Mouse (Mus musculus): ENCODE data around the gene Naxd.
"Not testable (repeated sequence)": the region's sequence is repeated elsewhere in the genome, so short reads cannot be mapped to it uniquely, and the experiment has no call there.

Gene Naxd

DNA sequence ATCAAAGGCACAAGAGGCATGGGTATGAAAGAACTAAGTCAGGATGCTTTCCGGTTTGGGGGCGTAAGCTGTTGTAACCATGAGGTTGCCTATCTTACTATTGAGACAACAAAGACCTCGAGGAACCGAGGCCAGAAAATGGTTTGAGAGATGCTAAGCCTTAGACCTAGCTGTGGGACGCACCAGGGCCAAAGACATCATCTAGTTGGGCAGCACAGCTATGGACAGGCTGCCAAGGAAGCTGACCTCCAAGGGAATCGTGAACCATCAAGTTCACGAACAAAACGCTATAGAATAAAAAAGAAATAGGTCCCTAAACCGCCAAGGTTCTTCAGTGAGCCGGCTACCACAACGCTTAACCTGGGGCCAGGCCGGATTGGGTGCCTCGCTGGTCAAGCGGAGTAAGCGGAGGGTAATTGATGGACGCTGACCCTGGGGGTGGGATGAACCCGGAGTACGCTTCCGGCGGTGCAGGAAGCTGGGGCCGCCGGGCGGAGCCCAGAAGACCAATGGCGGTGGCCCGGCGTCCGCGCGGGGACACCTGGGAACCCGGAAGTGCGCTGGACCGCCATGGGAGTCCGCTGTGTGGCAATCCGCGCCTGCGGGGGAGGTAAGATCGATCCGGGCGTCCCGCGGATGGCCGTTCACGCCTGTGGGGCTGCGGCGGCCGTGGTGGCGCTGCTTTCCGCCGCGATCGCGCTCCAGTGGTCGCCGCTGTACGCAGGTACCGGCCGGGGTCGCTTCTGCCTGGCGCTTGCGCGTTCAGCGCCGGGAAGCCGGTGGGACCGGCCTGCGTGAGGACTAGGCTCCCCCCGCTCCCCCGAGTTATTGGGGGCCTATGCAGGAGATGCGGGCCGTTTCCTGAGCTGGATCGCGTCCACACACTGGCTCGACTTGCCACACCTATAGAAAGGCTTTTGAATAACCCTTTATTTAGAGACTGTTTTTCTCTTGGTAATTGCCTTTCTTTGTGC, at the start of gene Naxd:
Gene Naxd (plus strand): TSS at position 490 of the 974 bp plus-strand sequence.
- peak; percentile 82 for DNase-seq (ENCODE audit: low read depth, low spot score)

DNA sequence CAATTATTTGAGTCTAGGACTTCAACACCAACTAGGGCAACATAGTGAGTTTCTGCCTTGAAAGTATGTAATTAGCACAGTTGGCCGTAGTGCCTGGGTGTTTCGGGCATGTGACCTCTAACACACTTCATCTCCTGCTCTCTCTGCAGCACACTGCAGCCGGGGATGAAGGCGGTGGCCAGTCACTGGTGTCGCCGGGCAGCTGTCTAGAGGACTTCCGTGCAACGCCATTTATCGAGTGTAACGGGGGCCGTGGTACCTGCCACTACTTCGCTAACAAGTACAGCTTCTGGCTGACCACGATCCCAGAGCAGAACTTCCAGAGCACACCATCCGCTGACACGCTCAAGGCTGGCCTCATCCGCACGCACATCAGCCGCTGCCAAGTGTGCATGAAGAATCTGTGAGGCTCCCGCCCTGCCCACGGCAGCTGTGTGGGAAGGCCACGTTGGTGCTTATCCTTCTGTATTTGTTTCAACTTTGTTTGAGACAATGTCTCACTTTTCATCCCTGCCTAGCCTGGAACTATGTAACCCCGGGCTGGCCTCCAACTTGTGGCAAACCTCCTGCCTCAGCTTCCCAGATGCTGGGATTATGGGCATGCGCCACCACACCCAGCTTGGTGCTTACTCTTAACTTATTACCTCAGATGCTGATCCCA, 49.3 kb upstream of the Naxd start:
- no peak for DNase-seq (ENCODE audit: low read depth, low spot score)

DNA sequence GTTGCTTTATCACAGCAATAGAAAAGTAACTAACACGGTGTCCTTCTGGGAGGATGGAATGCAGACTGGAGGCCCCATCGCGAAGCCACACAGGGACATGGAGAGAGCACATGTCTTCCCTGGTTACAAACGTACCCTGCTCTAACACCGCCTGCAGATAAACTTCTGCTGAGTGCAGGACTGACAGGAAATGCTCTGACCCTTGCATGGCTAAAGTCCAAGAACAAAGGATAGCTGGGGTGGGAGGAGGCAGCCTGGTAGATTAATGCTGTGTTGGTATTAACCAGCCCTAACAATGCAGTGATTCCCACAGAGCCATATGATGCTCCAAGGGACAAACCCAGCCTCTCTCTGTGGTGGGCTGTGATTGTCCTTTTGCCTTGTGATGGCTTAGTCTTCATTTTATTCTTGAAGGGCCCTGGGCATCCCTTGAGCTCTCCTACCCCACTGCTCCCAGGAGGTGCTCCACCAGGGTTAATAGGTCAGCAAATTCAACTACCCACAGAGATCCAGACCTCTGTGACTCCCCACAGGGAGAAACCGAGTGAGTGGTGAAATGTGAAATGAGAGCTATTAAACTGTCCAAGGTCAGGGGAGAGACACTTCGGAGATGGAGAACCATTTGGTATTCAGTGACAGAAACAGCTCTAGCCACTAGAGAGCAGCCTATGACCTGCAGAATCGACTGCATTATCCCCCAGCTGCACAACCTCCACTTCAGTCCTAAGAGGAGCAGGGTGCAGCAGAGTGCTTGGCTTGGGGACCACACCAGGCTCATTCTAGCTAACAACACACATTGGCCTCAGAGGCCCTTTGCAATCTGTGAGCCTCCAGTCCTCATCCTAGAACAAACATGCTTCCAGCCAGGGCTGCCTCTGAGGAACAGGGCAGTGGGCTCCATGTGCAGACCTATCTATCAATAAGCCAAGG, 46.9 kb upstream of the Naxd start:
- peak; percentile 13 for DNase-seq (ENCODE audit: low read depth, low spot score)

DNA sequence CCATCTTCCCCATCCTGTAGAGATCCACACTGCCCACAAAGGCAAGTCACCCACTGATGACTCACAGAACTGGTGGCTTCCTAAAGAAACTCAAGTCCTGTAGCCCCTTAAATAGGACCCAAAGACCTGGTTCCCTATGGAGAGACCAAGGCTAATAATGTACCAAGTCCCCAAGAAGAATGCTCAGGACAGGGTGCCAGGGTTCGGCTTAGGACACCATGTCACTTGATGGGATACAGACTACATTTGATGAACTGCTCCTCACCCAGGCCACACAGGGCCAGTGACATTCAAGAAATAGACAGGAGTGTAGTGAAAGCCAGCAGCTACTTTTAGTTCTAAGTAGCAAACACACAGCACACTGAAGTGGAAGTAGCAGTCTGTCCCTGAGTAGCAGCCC, 45.2 kb upstream of the Naxd start:
- no peak for DNase-seq (ENCODE audit: low read depth, low spot score)

DNA sequence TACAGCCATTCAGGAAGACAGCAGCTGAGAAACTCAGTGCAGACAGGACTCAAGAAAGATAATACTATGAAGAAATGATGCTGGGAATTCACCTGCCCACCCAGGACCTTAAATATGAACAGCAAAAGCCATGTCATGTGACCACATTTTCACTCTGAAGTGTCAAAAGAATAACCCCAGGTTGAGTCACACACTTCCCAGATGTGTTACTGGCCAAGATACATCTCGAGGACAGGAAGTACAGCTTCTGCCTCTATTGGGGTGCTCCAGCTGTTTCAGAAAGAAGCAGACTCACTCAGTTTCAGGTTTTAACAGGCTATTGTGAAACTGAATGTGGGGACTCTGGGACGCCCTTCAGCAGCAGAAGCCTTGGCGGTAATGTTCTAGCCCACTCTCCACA, 44.7 kb upstream of the Naxd start:
- no peak for DNase-seq (ENCODE audit: low read depth, low spot score)

DNA sequence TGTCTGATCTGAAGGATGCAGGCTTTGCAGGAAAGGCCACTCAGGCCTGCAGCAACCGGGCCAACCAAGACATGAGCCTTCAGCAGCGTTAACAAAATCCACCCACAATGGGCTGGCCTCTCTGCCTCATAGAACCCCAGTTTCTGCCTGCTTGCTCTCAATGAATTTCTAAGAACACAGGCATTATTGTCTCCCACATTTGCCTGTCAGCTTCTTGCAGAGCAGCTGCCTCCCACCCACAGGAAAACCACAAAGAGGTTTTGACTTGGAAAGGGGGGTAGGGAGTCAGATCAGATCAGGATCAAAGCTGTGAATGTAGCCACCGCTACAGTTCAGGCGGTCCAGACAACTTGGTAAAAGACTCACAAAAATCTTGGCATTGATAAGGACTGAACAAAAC, 44.3 kb upstream of the Naxd start:
- no peak for DNase-seq (ENCODE audit: low read depth, low spot score)

DNA sequence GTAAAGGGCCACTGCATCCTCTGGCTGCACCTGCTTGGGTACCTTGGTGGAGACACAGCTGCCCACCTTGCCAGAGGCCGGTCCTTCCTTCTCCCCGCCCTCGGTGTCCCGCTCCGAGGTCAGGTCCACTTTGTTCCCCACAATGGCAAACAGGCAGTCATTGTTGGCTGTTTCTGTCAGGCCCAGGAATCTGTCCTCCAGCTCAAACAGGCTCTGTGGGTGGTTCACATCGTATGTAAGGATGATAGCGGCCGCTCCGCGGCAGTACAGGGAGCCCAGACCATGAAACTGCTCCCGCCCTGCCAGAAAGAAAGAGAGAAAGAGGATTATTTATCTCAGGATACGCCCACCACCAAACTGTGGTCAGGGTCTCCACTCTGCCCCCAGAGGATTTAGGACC, 43.1 kb upstream of the Naxd start:
- no peak for DNase-seq (ENCODE audit: low read depth, low spot score)

DNA sequence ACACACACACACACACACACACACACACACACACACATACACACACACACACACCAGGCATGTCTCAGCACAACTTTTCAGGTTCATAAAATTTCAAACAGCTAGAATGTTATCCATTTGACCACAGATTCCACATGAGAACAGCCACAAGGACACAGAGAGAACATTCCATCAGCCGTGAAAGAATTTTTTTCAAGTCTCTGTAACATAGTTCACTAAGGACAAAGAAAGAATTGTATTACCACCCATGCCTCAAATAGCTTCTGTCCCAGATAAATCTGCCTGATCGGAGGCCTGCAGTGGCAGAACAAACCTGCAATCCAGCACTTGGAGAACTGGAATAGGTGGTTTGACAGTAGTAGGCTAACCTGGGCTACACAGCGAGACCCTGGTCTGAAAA, 40.0 kb upstream of the Naxd start:
- DNase-seq (ENCODE audit: low read depth, low spot score), result no peak

DNA sequence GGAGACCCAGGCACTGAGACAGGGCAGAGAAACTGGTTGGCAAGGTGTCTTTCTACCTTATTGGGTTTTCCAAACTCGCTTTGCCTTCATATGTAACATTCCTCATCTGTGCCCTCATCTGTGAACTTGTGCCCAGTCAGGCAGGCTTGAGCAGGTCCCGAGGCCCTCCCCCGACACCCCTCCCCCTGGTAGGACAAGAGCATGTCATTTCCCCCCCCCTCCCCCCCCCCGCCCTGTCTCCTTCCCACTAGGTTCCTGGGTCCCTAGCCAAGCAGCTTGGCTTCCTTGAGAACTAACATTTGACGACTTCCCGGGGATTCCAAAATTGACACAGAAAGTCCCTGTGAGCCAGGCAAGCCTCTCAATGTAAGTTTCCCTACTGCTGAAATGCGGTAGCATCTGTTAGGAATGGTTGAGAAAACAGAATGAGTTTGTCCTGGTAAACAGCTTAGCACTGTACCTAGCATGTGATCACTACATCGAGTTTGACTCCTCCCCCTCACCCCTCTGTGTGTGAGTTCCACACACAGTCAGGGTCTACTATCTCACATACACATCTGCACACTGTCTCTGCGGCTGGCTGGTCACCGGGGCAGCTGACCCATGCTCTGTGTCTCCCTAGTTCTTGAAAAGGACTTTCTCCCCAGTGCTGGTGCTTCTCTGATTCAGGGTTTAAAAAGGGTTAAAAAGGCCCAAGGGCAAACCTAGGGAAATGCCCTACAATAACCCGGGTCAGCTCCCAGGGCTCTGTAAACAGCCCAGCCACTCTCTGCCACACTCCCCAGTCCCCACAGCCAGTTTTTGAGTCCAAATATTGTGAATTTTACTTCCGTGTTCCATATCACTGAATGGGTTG, 39.1 kb upstream of the Naxd start:
- no peak for DNase-seq (ENCODE audit: low read depth, low spot score)

DNA sequence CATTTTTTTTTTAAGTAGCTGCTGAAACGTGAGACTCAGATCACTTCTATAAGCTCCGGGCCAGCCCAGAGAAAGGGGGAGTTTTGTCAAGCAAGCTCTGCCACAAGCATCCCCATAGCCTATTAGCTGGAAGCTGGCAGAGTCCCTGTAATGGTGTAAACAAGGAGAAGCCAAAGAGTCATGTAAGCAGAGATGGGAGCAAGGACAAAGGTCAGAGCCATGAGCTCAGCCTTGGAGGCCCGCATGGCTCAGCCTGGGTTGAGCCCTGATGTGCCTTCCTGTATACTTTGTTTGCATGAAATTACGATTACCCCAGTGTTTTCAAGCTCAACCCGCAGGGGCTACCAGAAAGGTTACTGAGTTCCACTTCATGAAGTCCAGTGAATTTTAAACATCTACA, 38.3 kb upstream of the Naxd start:
- no peak for DNase-seq (ENCODE audit: low read depth, low spot score)

DNA sequence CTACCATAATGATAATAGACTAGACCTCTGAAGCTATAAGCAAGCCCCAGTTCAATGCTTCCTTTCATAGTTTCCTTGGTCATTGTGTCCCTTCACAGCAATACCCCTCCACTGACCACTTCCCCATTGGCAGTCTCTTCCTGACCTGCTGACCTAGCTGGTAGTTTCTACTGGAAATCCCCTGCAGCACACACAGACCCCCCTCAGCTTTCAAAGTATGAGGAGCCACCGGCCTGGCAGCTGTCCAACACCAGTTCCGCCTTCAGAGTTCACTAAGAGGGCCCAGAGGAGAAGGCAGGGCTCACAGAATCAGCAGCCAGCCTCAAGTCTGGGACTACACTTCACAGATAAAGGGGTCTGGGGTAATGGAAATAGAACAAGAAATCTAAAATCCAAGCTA, 36.4 kb upstream of the Naxd start:
- DNase-seq (ENCODE audit: low read depth, low spot score), result no peak

DNA sequence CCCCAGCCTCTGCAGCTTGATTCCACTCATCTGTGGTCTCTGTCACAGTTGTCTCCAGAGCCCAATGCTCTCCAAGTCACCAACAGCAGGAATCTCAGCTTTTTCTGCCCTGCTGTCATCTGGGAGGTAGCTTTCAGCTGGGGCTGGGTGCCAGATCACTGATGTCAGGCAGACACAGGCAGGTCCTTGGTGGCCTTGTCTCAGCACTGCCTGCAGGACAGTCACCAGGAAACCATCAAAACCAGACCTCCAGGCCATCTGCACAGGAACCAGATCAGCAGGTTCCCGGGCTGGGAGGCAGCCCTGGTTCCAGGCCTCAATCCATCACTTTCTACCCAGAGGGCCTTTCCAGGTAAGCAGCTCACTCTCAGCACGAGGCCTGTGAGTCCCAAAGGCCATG, 35.5 kb upstream of the Naxd start:
- DNase-seq (ENCODE audit: low read depth, low spot score), result no peak

DNA sequence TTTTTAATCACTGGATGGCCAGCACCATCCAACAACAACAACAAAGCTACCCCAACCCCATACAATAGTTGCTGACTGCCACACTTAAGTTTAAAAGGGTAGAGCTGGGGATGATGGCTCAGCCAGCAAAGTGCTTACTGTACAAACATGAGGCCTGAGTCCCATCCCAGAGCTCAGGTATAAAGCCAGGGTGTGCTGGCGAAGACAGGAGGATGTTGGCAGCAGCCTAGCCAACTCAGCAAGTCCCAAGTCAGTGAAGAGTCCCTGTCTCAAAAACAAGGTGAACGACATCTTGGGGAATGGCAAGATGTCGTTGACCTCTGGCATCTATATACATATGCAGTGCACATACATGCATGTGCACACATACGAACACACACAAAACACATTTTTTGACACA, 34.7 kb upstream of the Naxd start:
- no peak for DNase-seq (ENCODE audit: low read depth, low spot score)

DNA sequence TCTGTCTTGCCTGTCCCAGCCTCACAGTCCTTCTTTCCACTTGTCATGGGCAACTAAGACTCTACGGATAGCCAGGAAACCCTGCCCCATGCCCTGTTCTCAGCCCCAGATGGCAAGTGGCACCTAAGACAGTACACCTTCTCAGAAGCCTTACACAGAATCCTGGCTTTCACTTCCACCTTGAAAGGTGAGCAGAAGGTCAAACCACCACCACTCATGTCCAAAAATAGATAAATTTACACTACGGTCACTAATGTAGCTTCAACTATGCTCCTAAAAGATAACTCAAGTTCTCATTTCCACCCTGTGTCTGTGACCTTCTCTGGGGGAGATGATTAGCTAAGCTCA, 33.8 kb upstream of the Naxd start:
- DNase-seq (ENCODE audit: low read depth, low spot score), result no peak

DNA sequence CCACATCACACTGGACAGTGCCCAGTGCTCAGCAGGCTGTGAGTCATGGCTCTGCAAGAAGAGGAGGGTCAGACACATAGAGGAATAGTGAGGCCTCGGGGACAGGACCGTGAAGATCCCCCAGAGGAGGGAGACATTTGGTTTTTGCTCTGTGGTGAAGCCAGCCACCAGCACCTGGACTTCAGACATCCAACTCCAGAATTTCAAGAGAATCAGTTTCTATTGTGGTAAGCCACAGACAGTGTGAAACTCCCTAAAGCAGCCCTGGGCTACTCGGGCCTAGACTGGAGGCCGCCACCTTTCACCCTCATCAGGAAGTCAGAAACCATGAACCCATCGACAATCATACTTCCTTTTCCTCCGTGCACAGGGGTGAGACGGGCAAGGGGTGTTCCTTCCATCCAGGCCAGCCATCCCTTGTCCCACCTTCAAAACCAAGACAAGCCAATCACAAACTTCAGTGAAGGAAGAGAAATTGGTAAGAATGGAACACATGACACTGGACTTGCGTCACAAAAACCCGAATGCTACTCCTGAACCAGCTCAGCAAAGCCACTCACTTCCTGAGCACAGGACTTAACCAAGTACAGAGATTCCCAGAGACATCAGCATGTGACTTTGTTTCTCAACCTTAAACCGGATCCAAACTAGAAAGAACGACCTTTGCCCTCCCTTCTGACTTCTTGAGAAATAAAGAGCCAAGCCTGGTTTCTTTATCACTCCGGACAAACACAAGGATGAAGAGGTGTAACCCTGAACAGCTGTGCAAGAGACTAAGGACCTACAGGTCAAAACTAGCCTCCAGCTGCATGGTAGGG, 33.2 kb upstream of the Naxd start:
- DNase-seq (ENCODE audit: low read depth, low spot score), result no peak

DNA sequence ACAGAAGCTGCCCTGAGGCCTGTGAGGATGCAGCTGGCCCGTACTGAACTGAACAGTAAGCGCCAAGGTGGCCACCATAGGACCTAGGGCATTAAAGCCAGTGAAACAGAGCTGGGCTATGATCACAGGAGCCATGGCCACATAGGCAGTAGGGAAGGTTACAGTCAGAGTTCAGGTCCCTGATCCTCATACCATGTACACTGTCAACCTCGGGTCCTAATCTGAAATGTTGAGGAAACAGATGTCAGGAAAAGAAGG, 32.7 kb upstream of the Naxd start:
- DNase-seq (ENCODE audit: low read depth, low spot score), result no peak

DNA sequence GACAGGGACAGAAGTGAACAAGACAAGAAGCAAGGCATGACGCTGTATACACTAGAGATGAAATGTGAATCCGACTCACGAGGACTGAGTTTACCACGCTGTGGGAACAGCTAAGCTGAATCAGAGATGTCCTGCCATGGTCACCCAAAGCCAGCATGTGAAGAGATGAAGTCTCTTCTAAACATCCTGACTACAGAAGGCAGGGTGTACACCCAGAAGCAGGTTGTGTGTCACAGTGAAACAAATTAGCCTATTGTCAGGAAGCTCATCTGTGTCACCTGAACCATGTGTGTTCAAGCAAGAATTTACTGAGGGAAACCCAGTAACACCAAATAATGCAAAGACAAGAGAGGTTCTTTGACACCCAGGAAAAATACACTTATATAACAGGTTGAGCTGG, 31.7 kb upstream of the Naxd start:
- DNase-seq (ENCODE audit: low read depth, low spot score), result no peak

DNA sequence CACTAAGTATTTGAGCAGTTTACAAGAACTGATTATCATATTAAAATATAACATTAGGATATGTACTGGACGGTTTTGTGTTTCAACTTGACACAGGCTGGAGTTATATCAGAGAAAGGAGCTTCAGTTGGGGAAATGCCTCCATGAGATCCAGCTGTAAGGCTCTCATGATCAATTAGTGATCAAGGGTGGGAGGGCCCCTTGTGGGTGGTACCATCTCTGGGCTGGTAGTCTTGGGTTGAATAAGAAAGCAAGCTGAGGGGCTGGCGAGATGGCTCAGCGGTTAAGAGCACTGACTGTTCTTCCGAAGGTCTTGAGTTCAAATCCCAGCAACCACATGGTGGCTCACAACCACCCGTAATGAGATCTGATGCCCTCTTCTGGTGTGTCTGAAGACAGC, 30.8 kb upstream of the Naxd start:
- not testable (repeated sequence) for DNase-seq (ENCODE audit: low read depth, low spot score)

DNA sequence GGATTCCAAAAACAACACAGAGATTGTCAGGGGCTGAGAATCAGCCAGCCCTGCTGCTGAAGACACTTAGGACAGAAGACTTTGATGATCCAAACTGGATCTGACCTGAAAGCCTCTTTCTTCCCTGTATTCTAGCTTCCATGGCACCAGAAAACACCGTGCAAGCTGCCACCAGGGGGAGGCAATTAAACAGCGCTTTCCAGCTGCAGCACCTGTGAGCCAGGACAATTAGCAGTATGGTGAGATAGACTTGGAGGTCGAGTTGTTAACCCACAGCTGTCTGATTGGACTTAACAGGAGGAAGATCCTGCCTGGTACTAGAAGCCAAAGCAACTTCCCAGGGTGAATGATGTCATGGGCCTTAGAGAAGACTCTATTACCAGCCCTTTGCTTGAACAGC, 28.2 kb upstream of the Naxd start:
- DNase-seq (ENCODE audit: low read depth, low spot score), result peak; percentile 72

DNA sequence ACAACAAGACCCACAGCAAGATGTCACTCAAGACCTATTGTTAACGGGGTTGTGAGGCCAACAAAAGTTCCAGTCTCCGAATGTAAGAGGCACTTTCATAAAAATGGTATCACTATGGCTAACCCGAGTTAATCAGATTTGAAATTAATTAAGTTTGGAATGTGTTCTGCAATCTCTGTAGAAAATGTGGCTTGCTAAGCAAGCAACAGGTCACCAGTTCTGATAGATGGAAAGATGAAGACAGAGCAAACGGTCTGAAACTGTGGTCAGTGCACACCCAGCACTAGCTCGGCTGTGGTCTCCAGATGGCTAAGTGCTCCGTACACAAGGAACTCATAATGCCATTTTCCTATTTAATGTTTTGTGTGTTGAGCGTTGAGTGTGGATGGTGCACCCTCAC, 26.6 kb upstream of the Naxd start:
- no peak for DNase-seq (ENCODE audit: low read depth, low spot score)

DNA sequence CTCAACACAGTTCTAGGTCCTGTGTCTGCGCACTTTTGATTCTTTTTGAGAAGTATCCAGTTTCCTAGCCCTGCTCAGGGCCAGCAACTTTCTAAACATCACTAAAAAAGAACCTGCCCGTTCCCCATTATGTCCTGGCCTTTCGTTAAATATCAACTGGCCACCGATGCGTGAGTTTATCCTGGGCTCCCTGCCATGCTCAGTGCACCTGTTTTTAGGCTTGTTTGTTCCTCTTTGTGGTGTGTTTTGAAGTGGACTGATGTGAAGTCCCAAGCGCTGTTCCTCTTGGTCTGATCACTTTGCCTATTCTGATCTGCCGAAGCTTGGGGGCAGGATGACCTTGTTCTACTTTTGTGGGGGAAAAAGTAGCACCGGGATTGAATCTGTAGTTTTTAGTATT, 26.0 kb upstream of the Naxd start:
- DNase-seq (ENCODE audit: low read depth, low spot score), result no peak

Measured in R1 (cell line).